Mouse (Mus musculus) CD4-positive naive resting alpha-beta T cell, adult 57 days (primary cell): Measurements from ENCODE around the gene AU041133. TPM values are rescaled to one million over a fixed set of nuclear protein-coding genes. Genes with fewer than 3 reads are reported as not detected.

Experiments used
- total RNA-seq: library from RNA; stranded (reverse); gene quantifications from one replicate; pipeline ENCODE4 v1.2.4, GENCODE M21; 2023

Gene AU041133
- total RNA-seq = 5.0 TPM

DNA sequence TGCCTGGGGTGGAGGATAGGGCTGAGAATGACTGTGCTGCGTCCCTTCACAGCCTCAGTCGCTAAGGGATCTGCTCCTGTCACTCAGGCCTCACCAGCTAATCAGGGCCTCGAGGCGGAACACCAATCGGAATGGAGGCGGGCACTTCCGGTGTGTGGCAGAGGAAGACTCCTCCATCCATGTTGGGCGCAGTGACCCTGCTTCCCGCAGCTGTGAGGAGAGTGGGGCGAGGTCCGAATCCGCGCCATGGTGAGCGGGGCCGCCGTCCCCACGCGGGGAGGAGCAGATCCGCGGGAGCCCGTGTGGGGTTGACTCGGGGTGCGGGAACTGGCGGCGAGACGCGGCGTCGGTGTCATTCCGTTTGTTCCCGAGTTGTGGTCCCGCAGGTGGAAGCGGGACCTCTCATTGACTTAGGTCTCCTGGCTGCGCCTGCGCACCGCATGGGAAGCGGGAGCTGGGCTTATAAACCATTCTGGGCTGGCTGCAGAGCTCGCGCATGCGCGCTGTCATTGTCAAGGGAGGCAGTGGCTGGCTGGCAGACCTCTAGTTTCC lies at the start of gene AU041133:
Gene AU041133, plus strand, starts transcription at position 164 of the 552 bp plus-strand sequence.

DNA sequence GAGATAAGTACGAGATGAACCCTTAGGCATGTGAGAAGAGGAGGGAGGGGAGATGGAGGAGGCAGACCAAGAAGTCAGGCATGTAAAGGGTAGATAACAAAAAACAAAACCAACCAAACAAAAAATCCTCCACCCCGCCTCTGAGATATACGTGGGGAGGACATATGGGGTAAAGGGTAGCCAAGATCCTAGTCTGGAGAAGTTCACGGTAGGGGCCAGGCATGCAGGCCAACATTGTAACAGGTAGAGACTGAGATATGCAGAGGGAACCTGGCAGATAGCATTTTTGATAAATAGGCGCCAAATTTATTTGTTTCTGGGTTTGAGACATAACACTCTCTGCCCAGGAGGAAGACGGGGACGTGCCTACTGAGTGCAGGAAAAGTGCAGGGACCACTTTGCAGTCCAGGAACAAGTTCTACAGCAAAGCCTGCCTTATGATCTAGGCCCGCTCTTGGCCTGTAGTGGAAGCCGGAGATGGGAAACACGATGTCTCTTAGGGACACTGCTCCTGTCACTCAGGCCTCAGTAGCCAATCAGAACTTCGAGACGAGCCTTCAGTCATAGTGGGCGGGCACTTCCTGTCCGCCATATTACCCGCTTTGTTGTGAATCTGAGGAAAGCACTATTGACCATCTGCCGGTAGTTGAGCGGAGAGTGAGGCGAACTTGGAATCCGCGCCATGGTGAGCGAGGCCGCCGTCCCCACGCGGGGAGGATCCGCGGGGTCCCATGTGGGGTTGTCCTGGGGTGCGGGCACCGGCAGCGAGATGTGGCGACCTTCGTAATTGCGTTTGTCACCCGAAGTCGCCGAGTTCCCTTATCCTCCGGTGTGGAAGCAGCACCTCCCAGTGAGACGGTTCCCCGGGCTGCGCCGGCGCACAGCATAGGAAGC lies 44.8 kb upstream of the AU041133 start, which contains the start of gene BC024063:
Gene BC024063, plus strand, starts transcription at position 626 of the 894 bp plus-strand sequence.

Other genes with a start within 250 kb of the AU041133 start
- 0.38 TPM for gene Zfp781, start 197.5 kb upstream of the AU041133 start, total RNA-seq
- 5.8 TPM for gene Zfp873, start 79.9 kb upstream of the AU041133 start, total RNA-seq
- gene BC024063, start 44.7 kb upstream of the AU041133 start, total RNA-seq = 5.5 TPM
- gene Zfp938, start 113.3 kb downstream of the AU041133 start, total RNA-seq = 6.3 TPM
- gene 4932415D10Rik, start 188.6 kb downstream of the AU041133 start, total RNA-seq = not detected
- 4.3 TPM for gene Gm4924, start 226.2 kb downstream of the AU041133 start, total RNA-seq